Mouse (Mus musculus) hindbrain, embryonic 11.5 days (tissue): ENCODE data around the gene Trappc4. TPM values are rescaled to one million over a fixed set of nuclear protein-coding genes. Genes with fewer than 3 reads are reported as not detected.
A peak's percentile ranks its signal among the peaks of the same experiment; 100 is the strongest.
"Not testable (repeated sequence)": the region's sequence is repeated elsewhere in the genome, so short reads cannot be mapped to it uniquely, and the experiment has no call there.

Experiments used
- ATAC-seq: fragments of 200-750 bp; cut with Nextera tagmentation; 2 replicates; pipeline ENCODE4 v1.8.0; 2017; ENCODE audit warnings: mild to moderate bottlenecking, moderate TSS enrichment, moderate library complexity; ENCODE audit not compliant: low FRiP score
- DNase-seq: peaks from one replicate; pipeline ENCODE4 v3.0.0-alpha.2; 2015; ENCODE audit warnings: low spot score
- H3K27ac ChIP-seq: fragments of 300-500 bp; sonication (generic); 2 replicates; pipeline ENCODE4 v1.5.1; 2014; ENCODE audit warnings: mild to moderate bottlenecking, low read depth, low read length
- H3K27me3 ChIP-seq: fragments of 300-500 bp; sonication (generic); 2 replicates; pipeline ENCODE4 v1.6.1; 2014; ENCODE audit warnings: mild to moderate bottlenecking, low read length, moderate library complexity, mixed read lengths; ENCODE audit not compliant: control insufficient read depth, insufficient read depth
- H3K36me3 ChIP-seq: fragments of 300-500 bp; sonication (generic); 2 replicates; pipeline ENCODE4 v1.6.1; 2014; ENCODE audit warnings: mild to moderate bottlenecking, low read length, moderate library complexity, mixed read lengths; ENCODE audit not compliant: control insufficient read depth, insufficient read depth
- H3K4me1 ChIP-seq: fragments of 300-500 bp; sonication (generic); replicated peaks from 2 replicates; pipeline ENCODE4 v1.6.1; 2014; ENCODE audit warnings: low read length, mixed read lengths; ENCODE audit not compliant: control insufficient read depth, insufficient read depth
- H3K4me2 ChIP-seq: fragments of 300-500 bp; sonication (generic); replicated peaks from 2 replicates; pipeline ENCODE4 v1.6.1; 2014; ENCODE audit warnings: mild to moderate bottlenecking, low read depth, low read length
- H3K4me3 ChIP-seq: fragments of 300-500 bp; sonication (generic); 2 replicates; pipeline ENCODE4 v1.5.1; 2014; ENCODE audit warnings: low read depth, low read length
- H3K9ac ChIP-seq: fragments of 300-500 bp; sonication (generic); 2 replicates; pipeline ENCODE4 v1.6.1; 2014; ENCODE audit warnings: low read depth, low read length
- H3K9me3 ChIP-seq: fragments of 300-500 bp; sonication (generic); 2 replicates; pipeline ENCODE4 v1.6.1; 2016; ENCODE audit warnings: low read length; ENCODE audit not compliant: control insufficient read depth
- whole genome bisulfite sequencing: fragments of 180-500 bp; shearing (Covaris S2); extraction: QIAGEN DNeasy Blood & Tissue Kit; methylation state at CpG from one replicate; pipeline ENCODE4 v1.1.7; 2014; 5-methylcytosine and 5-hydroxymethylcytosine counted together
- polyA plus RNA-seq: library from polyadenylated mRNA; unstranded; fragments of >200 nt; fragmentation: Nextera tagmentation; extraction: Ambion mirVana; gene quantifications from 2 replicates; pipeline ENCODE4 v1.2.1, GENCODE M21; 2014

Gene Trappc4
- polyA plus RNA-seq, 1 experiment from 2014 or later, result 264 TPM

DNA sequence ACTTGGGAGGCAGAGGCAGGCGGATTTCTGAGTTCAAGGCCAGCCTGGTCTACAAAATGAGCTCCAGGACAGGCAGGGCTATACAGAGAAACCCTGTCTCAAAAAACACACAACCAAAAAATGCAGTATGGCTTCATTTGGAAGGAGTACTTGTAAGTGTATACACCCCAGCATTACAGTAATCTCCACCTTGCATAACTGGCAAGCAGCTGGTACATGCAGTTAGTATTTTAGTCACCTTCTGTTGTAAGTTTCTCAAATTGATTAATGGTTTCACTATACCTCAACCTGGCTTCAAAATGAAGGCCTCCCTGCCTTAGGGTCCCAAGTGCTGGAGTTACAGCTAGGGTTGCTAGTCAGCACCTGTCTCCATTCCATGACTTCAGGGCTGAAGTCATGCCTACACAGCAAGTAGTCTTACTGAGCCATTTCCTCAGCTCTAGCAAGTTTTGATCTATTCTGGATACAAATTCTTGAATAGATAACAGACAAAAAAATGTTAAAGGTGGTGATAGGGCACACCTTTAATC lies 4.3 kb upstream of the Trappc4 start:
- DNase-seq (no peak), ATAC-seq (no peak)
- Histone ChIP-seq H3K9me3 (no peaks in the 10 kb centered on the region), H3K27me3 (no peaks in the 10 kb centered on the region), H3K4me3 (no peak overlapping the region), H3K36me3 (peaks cover 8% of the 10 kb centered on the region; the same call in 1 of the 2 replicates), H3K27ac (no peak overlapping the region), H3K4me2 (no peak overlapping the region), H3K9ac (no peak overlapping the region), H3K4me1 (no peaks in the 10 kb centered on the region)
- 79% methylated on average over 1 of the region's 1 CpGs for WGBS

DNA sequence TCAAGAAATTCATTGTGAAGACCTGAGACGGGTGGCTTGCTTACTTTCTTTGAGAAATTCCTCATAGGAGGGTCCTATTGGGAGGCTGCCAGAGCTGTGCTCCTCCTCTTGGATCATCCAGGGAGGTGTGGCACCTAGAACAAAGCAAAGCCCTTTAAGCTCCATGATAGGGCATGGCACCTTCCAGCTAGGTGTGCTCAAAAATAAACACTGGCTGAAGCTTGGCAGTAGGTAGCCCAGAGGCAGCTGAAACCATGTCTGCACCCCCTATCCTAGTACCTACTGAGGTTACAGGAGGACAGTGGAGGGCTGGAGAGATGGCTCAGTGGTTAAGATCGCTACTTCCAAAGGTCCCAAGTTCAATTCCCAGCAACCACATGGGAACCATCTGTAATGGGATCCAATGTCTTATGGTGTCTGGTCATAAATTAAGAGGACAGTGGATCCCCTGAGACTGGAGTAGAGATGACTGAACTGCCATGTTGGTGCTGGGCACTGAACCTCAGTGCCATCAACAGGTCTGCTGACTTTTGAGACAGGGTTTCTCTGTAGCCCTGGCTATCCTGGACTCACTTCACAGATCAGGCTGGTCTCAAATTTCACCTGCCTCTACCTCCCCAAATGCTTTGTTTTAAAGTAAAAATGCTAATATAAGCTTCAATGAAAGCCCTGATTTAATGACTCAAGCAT lies 3.4 kb upstream of the Trappc4 start:
- WGBS, result 80% methylated on average over 2 of the region's 2 CpGs
- no peaks in the 10 kb centered on the region for H3K9me3 ChIP-seq
- H3K9ac ChIP-seq, result no peak overlapping the region
- no peaks in the 10 kb centered on the region for H3K4me1 ChIP-seq
- no peak overlapping the region for H3K4me2 ChIP-seq
- ATAC-seq, result no peak
- no peaks in the 10 kb centered on the region for H3K27me3 ChIP-seq
- no peak overlapping the region for H3K27ac ChIP-seq
- peaks cover 8% of the 10 kb centered on the region; the same call in 1 of the 2 replicates for H3K36me3 ChIP-seq
- H3K4me3 ChIP-seq, result no peak overlapping the region
- no peak for DNase-seq

DNA sequence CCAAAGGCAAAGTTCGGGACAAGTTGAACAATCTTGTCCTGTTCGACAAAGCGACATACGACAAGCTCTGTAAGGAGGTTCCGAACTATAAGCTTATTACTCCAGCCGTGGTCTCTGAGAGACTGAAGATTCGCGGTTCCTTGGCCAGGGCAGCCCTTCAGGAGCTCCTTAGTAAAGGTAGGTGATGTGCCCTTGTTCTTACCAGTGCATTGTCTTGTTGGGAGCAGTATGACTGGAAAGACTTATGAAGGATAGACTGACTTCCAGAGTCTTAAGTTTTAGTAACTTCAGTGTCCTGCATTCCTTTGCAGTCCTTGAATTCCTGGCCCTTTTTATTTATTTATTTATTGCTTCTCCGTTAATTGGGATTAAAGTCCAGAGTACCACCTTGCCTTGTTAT lies 1.3 kb upstream of the Trappc4 start:
- H3K4me2 ChIP-seq, result peak overlapping the region; percentile 54
- not testable (repeated sequence) for H3K27ac ChIP-seq, ATAC-seq, H3K9ac ChIP-seq, DNase-seq, H3K36me3 ChIP-seq, H3K4me1 ChIP-seq, H3K27me3 ChIP-seq, H3K9me3 ChIP-seq
- WGBS, result 82% methylated on average over 9 of the region's 9 CpGs
- H3K4me3 ChIP-seq, result peak overlapping the region; percentile 87

- 2% methylated on average over 24 of the region's 24 CpGs for WGBS
Observed at GRCm38 (mm10) chr9:44407752-44408097, 325 bp upstream of the Trappc4 start.

DNA sequence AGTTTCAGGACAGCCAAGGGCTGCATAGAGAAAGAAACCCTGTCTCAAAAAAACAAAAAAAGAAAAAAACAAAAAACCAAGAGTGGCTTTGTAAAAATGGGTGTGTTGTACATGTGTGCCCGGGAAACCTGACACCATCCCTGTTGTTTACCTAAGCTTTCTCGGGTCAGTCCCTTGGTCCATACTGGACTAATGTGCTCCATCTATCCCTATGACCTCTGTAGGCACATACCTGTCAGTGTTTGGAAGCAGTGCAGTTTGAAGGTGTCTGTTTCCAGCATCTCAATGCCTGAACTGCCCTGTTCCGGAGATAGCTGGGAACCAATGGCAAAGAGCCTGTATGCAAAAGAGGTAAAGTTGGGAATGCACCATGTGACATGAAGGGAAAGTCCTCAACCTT lies 2.4 kb downstream of the Trappc4 start:
- no peak overlapping the region for H3K27ac ChIP-seq
- H3K4me3 ChIP-seq, result no peak overlapping the region
- no peak overlapping the region for H3K4me2 ChIP-seq
- H3K9me3 ChIP-seq, result no peaks in the 10 kb centered on the region
- no peaks in the 10 kb centered on the region for H3K27me3 ChIP-seq
- no peaks in the 10 kb centered on the region for H3K4me1 ChIP-seq
- ATAC-seq (no peak), DNase-seq (no peak)
- 81% methylated on average over 3 of the region's 3 CpGs for WGBS
- H3K9ac ChIP-seq, result no peak overlapping the region
- no peaks in the 10 kb centered on the region; the same call in 1 of the 2 replicates for H3K36me3 ChIP-seq

More at GRCm38 (mm10) chr9:44407752-44408097, 325 bp upstream of the Trappc4 start:
- peaks cover 7% of the 10 kb centered on the region; the same call in 1 of the 2 replicates for H3K36me3 ChIP-seq
- peak overlapping the region; percentile 92; the same call in 1 of the 2 replicates for H3K27ac ChIP-seq
- peak overlapping the region; percentile 54 for H3K4me2 ChIP-seq
- H3K4me3 ChIP-seq, result peak overlapping the region; percentile 87
- no peaks in the 10 kb centered on the region for H3K4me1 ChIP-seq
- ATAC-seq (no peak), DNase-seq (no peak)
- no peaks in the 10 kb centered on the region for H3K27me3 ChIP-seq
- H3K9me3 ChIP-seq, result no peaks in the 10 kb centered on the region
- H3K9ac ChIP-seq, result peak overlapping the region; percentile 81

DNA sequence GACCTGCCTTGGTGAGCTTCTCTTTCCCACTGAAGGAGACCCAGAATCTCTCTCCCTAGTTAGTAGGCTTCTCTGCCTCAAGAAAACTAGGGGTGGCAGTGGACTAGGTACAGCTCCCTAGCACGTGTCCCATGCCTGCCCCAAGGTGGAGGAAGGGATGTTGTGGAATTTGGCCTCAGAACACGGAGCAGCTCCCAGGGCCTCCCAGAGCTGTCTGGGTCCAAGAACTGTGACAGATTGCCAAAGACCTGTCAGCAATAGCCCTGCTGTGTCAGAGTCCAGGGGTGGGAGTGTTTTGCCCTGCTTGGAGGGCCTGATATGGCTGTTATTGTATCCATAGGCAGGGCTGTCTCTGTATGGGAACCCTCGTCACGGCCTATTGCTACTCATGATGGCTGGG lies 6.3 kb downstream of the Trappc4 start:
- WGBS, result 90% methylated on average over 4 of the region's 4 CpGs
- H3K27me3 ChIP-seq, result no peaks in the 10 kb centered on the region
- DNase-seq (no peak), ATAC-seq (no peak)
- no peak overlapping the region for H3K9ac ChIP-seq
- peaks cover 3% of the 10 kb centered on the region; the same call in 1 of the 2 replicates for H3K4me1 ChIP-seq
- H3K27ac ChIP-seq, result no peak overlapping the region
- H3K9me3 ChIP-seq, result no peaks in the 10 kb centered on the region
- no peak overlapping the region for H3K4me2 ChIP-seq
- H3K36me3 ChIP-seq, result no peaks in the 10 kb centered on the region; the same call in 1 of the 2 replicates
- no peak overlapping the region for H3K4me3 ChIP-seq

- H3K4me1 ChIP-seq, result peaks cover 3% of the 10 kb centered on the region; the same call in 1 of the 2 replicates
- no peak overlapping the region for H3K4me2 ChIP-seq
- H3K9ac ChIP-seq, result no peak overlapping the region
- H3K9me3 ChIP-seq, result no peaks in the 10 kb centered on the region
- DNase-seq (no peak), ATAC-seq (no peak)
- H3K4me3 ChIP-seq, result no peak overlapping the region
- H3K27ac ChIP-seq, result no peak overlapping the region
- no peaks in the 10 kb centered on the region; the same call in 1 of the 2 replicates for H3K36me3 ChIP-seq
- H3K27me3 ChIP-seq, result no peaks in the 10 kb centered on the region
- 95% methylated on average over 6 of the region's 6 CpGs for WGBS
Observed at GRCm38 (mm10) chr9:44399795-44400114, 7.6 kb downstream of the Trappc4 start.

DNA sequence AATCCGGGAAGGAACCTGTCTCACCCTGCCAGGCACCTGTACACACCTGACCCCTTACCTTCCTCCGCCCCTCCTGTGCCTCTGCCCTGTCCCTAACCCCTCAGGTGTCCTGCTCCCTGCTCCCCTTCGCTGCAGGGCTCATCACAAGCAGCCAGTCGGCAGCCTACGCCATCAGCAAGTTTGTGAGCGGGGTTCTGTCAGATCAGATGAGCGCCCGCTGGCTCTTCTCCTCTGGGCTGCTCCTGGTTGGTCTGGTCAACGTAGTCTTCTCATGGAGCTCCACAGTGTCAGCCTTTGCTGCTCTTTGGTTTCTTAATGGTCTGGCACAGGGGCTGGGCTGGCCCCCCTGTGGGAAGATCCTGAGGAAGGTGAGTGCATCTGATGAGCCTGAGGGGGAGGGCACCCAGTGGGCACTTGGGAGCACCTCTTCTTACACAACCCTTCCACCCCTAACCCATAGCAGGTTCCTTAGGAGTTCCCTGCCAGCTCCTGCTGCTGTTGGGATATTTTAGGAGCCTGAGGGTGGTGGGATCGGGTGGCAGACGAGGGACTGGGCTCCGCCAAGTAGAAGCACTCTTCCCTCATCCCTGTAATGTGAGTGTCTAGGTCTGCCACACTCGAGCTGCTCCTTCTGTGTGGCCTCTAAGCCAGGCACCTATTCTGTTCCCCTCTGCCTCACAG lies 8.1 kb downstream of the Trappc4 start:
- DNase-seq (no peak), ATAC-seq (no peak)
- H3K9ac ChIP-seq, result no peak overlapping the region
- no peak overlapping the region for H3K4me2 ChIP-seq
- no peaks in the 10 kb centered on the region for H3K9me3 ChIP-seq
- peaks cover 3% of the 10 kb centered on the region; the same call in 1 of the 2 replicates for H3K4me1 ChIP-seq
- H3K4me3 ChIP-seq, result no peak overlapping the region
- no peaks in the 10 kb centered on the region; the same call in 1 of the 2 replicates for H3K36me3 ChIP-seq
- no peak overlapping the region for H3K27ac ChIP-seq
- H3K27me3 ChIP-seq, result no peaks in the 10 kb centered on the region
- 88% methylated on average over 13 of the region's 13 CpGs for WGBS
